Comparison of ENCODE assay signal across 9 mouse cellular contexts in genomic region chr7:128738041-128738440, GRCm38 (mm10). TPM values are rescaled to one million over a fixed set of nuclear protein-coding genes. Genes with fewer than 3 reads are reported as not detected.
DNase-seq lines count a peak whose midpoint lies in the region; ATAC-seq and TF ChIP-seq lines count a peak whose summit lies in the region.
"Had no signal": no experiment of that assay in that cellular context is flagged by ENCODE, and none has a peak within 500 bp of the region (broad histone marks: within the 10 kb centered on the region; RNA-seq: fewer than 3 reads in every experiment).

No protein-coding gene starts in this region.

- DNase-seq in lung, postnatal 0 days (ENCODE audit: low spot score), result no peak
- no peak for DNase-seq in lung, adult 2 months
- DNase-seq in limb, embryonic 14.5 days (ENCODE audit: low spot score), result no peak
- no peak for DNase-seq in left cerebral cortex, postnatal 36 days (ENCODE audit: low spot score in 2 of 2)
- no peak for DNase-seq in urinary bladder, postnatal 25 days (ENCODE audit: low spot score)
- DNase-seq in layer of hippocampus, postnatal 10 days (ENCODE audit: low spot score in 2 of 2), result no peak
- DNase-seq: kidney, adult 18-20 months had no signal

- H3K9me3 ChIP-seq in lung, postnatal 0 days (ENCODE audit: low read length), result no peaks in the 10 kb centered on the region
- H3K9me3 ChIP-seq in limb, embryonic 14.5 days (ENCODE audit: control insufficient read depth, low read length), result no peaks in the 10 kb centered on the region; the same call in 1 of the 2 replicates

- H3K27ac ChIP-seq in lung, postnatal 0 days (ENCODE audit: low read length), result no peak overlapping the region
- no peak overlapping the region for H3K27ac ChIP-seq in embryonic fibroblast, embryonic 13.5 days (ENCODE audit: insufficient read depth, low read length)
- no peak overlapping the region for H3K27ac ChIP-seq in limb, embryonic 14.5 days (replicated peaks; ENCODE audit: low read depth, low read length)
- peak overlapping the region; percentile 6; the same call in 1 of the 2 replicates for H3K27ac ChIP-seq in small intestine, adult 2 months (ENCODE audit: insufficient read depth, low read depth, low read length)

- 38% methylated on average over 5 of the region's 5 CpGs for WGBS in lung, postnatal 0 days
- 37% methylated on average over 5 of the region's 5 CpGs for WGBS in lung, adult 2 months
- 72% methylated on average over 5 of the region's 5 CpGs for WGBS in limb, embryonic 14.5 days
- 20% methylated on average over 5 of the region's 5 CpGs for WGBS in small intestine, adult 2 months

- H3K9ac ChIP-seq in lung, postnatal 0 days (replicated peaks; ENCODE audit: low read depth), result no peak overlapping the region
- H3K9ac ChIP-seq in limb, embryonic 14.5 days (ENCODE audit: low read depth, low read length, severe bottlenecking), result no peak overlapping the region

- no peak for TF ChIP-seq EP300 in lung, postnatal 0 days (IDR thresholded peaks at IDR 0.05)

- no peak for ATAC-seq in lung, postnatal 0 days
- no peak for ATAC-seq in limb, embryonic 14.5 days (ENCODE audit: low FRiP score, low read depth)

- H3K36me3 ChIP-seq in lung, postnatal 0 days (ENCODE audit: insufficient read depth, low read length), result no peaks in the 10 kb centered on the region
- H3K36me3 ChIP-seq in limb, embryonic 14.5 days (ENCODE audit: control insufficient read depth, insufficient read depth, low read length), result peaks cover 7% of the 10 kb centered on the region; the same call in 1 of the 2 replicates
- no peaks in the 10 kb centered on the region for H3K36me3 ChIP-seq in small intestine, adult 2 months (ENCODE audit: control insufficient read depth, insufficient read depth, low read length)

- peaks cover 10% of the 10 kb centered on the region; the same call in 1 of the 2 replicates for H3K4me1 ChIP-seq in lung, postnatal 0 days (ENCODE audit: insufficient read depth, low read depth, low read length)
- H3K4me1 ChIP-seq in lung, adult 2 months (ENCODE audit: control insufficient read depth, insufficient read depth, low read length), result peaks cover 10% of the 10 kb centered on the region
- peaks cover 5% of the 10 kb centered on the region; the same call in 1 of the 2 replicates for H3K4me1 ChIP-seq in embryonic fibroblast, embryonic 13.5 days (ENCODE audit: control insufficient read depth, insufficient read depth, low read length)
- H3K4me1 ChIP-seq in limb, embryonic 14.5 days (ENCODE audit: control insufficient read depth, insufficient read depth, low read length), result peaks cover 11% of the 10 kb centered on the region
- peaks cover 17% of the 10 kb centered on the region; the same call in 1 of the 2 replicates for H3K4me1 ChIP-seq in small intestine, adult 2 months (ENCODE audit: control insufficient read depth, insufficient read depth, insufficient read length, low read length)

- 0 out of 2 replicates have a peak overlapping the region, but pooled peaks have one; percentile 74 for H3K4me2 ChIP-seq in lung, postnatal 0 days (replicated peaks; ENCODE audit: low read depth, low read length)
- peak overlapping the region; percentile 66; the same call in 1 of the 2 replicates for H3K4me2 ChIP-seq in limb, embryonic 14.5 days (replicated peaks; ENCODE audit: low read depth, low read length, severe bottlenecking)

- no peaks in the 10 kb centered on the region for H3K27me3 ChIP-seq in lung, postnatal 0 days (replicated peaks; ENCODE audit: insufficient read depth, low read length)
- H3K27me3 ChIP-seq in limb, embryonic 14.5 days (ENCODE audit: control insufficient read depth, insufficient read depth, low read length), result no peaks in the 10 kb centered on the region
- no peaks in the 10 kb centered on the region for H3K27me3 ChIP-seq in small intestine, adult 2 months (ENCODE audit: control insufficient read depth, insufficient read depth, low read length)

- no peak for TF ChIP-seq POLR2A in lung, adult 2 months (IDR thresholded peaks at IDR 0.05; ENCODE audit: borderline replicate concordance, extremely low read depth, low read depth, low read length)
- TF ChIP-seq POLR2A in embryonic fibroblast, embryonic 13.5 days (IDR thresholded peaks at IDR 0.05; ENCODE audit: low read depth, low read length), result no peak
- TF ChIP-seq POLR2A in limb, embryonic 14.5 days (IDR thresholded peaks at IDR 0.05; ENCODE audit: borderline replicate concordance, extremely low read depth, insufficient read depth, insufficient read length), result no peak
- TF ChIP-seq POLR2A in small intestine, adult 2 months (IDR thresholded peaks at IDR 0.05; ENCODE audit: low read depth, low read length), result no peak

- TF ChIP-seq CTCF in lung, postnatal 0 days (IDR thresholded peaks at IDR 0.05), result no peak
- TF ChIP-seq CTCF in lung, adult 2 months (IDR thresholded peaks at IDR 0.05; ENCODE audit: insufficient read depth, low read length), result no peak
- TF ChIP-seq CTCF in embryonic fibroblast, embryonic 13.5 days (IDR thresholded peaks at IDR 0.05; ENCODE audit: borderline replicate concordance, insufficient read depth, low read length), result no peak
- TF ChIP-seq CTCF in small intestine, adult 2 months (IDR thresholded peaks at IDR 0.05; ENCODE audit: extremely low read depth, insufficient read length, insufficient replicate concordance, low read depth, low read length), result no peak

- intact Hi-C loops in left cerebral cortex, postnatal 36 days (cut with DNase I), result no loop called here

- no peak overlapping the region for H3K4me3 ChIP-seq in lung, postnatal 0 days (ENCODE audit: low read depth, low read length)
- H3K4me3 ChIP-seq in lung, adult 2 months (replicated peaks; ENCODE audit: extremely low read depth, low read depth, low read length), result no peak overlapping the region
- peak overlapping the region; percentile 14; the same call in 1 of the 2 replicates for H3K4me3 ChIP-seq in embryonic fibroblast, embryonic 13.5 days (ENCODE audit: insufficient read depth, low read length)
- H3K4me3 ChIP-seq in limb, embryonic 14.5 days (replicated peaks; ENCODE audit: low read length), result peak overlapping the region; percentile 98; the same call in 1 of the 2 replicates
- H3K4me3 ChIP-seq in small intestine, adult 2 months (ENCODE audit: low read depth, low read length), result no peak overlapping the region

RNA-seq across cellular contexts. Expression of gene Mcmbp, which starts 2.3 kb away (rescaled TPM):
- polyA plus RNA-seq in lung, postnatal 0 days (2015; fragmentation: Nextera tagmentation; extraction: Ambion mirVana), result 38.8 and 40.2 TPM in 2 replicates
- 31.1 and 32.5 TPM in 2 replicates for polyA plus RNA-seq in lung, adult 2 months (2012; rRNA removed)
- 39.8 and 44.0 TPM in 2 replicates for polyA plus RNA-seq in embryonic fibroblast, embryonic 13.5 days (2011; ENCODE audit: insufficient read length, low read depth, missing spikeins)
- polyA plus RNA-seq in limb, embryonic 14.5 days (2012; rRNA removed), result 45.2 and 51.1 TPM in 2 replicates
- polyA plus RNA-seq in limb, embryonic 14.5 days (2014; fragmentation: Nextera tagmentation; extraction: Ambion mirVana), result 62.4 and 70.5 TPM in 2 replicates
- 15.4 and 36.0 TPM in 2 replicates for polyA plus RNA-seq in small intestine, adult 2 months (2012; rRNA removed)
- 10 to 100 TPM; 19.9 to 27.6 TPM for total RNA-seq in left cerebral cortex, postnatal 36 days (2021)
- total RNA-seq in layer of hippocampus, postnatal 10 days (2021), result 10 to 100 TPM; 32.5 to 32.7 TPM

RNA-seq across cellular contexts. Expression of gene Sec23ip, which starts 6.7 kb away (rescaled TPM):
- 22.7 and 24.1 TPM in 2 replicates for polyA plus RNA-seq in lung, postnatal 0 days (2015; fragmentation: Nextera tagmentation; extraction: Ambion mirVana)
- polyA plus RNA-seq in lung, adult 2 months (2012; rRNA removed), result 19.3 and 24.3 TPM in 2 replicates
- 58.0 and 64.1 TPM in 2 replicates for polyA plus RNA-seq in embryonic fibroblast, embryonic 13.5 days (2011; ENCODE audit: insufficient read length, low read depth, missing spikeins)
- polyA plus RNA-seq in limb, embryonic 14.5 days (2012; rRNA removed), result 31.7 and 33.6 TPM in 2 replicates
- polyA plus RNA-seq in limb, embryonic 14.5 days (2014; fragmentation: Nextera tagmentation; extraction: Ambion mirVana), result 37.0 and 37.8 TPM in 2 replicates
- 7.8 and 19.1 TPM in 2 replicates for polyA plus RNA-seq in small intestine, adult 2 months (2012; rRNA removed)
- 10 to 100 TPM; 36.9 to 44.2 TPM for total RNA-seq in left cerebral cortex, postnatal 36 days (2021)
- 10 to 100 TPM; 34.7 to 37.1 TPM for total RNA-seq in layer of hippocampus, postnatal 10 days (2021)

Comparison
In these comparisons a context has a peak if more than half of its experiments do, and no peak if none do; other contexts are left out.
1. H3K4me3 ChIP-seq: peak in embryonic fibroblast, embryonic 13.5 days (single experiment) and limb, embryonic 14.5 days (single experiment); none in lung, postnatal 0 days (single experiment), lung, adult 2 months (single experiment) and small intestine, adult 2 months (single experiment).